Mouse (Mus musculus): ENCODE measurements around the gene Nolc1. TPM values are rescaled to one million over a fixed set of nuclear protein-coding genes. Genes with fewer than 3 reads are reported as not detected.

The Nolc1 gene
- polyA plus RNA-seq, 1 experiment from 2014 or later: 110 TPM

DNA sequence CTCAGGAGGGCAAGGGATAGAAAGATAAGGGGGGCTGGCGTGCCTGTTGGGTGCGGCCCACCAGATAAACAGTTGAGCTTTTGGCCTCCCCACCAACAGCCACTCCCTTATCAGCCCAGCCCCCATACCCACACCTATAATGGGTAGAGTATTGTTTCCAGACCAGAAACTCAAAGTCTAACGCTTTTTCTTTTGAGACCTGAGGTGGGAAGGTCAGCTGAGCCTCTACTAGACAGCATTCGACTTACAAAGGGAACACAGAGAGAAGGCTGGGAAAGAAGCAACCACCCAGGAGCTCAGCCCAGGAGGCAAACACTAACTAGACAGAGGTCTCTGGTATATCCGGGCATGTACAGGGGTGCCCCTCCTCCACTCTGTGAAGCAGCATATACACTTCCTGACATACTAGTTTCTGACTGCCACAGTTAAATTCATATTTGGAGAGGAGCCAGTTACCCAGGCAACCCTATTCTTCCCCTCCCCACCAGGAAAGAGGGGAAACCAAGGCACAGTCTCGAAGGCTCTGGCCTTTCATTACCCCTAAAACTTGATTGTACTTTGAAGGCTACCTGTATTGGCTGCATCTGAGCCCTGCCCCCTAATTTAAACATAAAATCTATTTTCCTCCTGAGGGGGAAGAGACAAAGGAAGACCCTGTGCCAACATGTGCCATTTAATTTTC, 38.3 kb upstream of the Nolc1 start:
- WGBS: 31% methylated on average over 6 of the region's 6 CpGs
- peaks cover 66% of the 10 kb centered on the region for H3K4me1 ChIP-seq (replicated peaks)
- DNase-seq (ENCODE audit: low spot score): no peak

DNA sequence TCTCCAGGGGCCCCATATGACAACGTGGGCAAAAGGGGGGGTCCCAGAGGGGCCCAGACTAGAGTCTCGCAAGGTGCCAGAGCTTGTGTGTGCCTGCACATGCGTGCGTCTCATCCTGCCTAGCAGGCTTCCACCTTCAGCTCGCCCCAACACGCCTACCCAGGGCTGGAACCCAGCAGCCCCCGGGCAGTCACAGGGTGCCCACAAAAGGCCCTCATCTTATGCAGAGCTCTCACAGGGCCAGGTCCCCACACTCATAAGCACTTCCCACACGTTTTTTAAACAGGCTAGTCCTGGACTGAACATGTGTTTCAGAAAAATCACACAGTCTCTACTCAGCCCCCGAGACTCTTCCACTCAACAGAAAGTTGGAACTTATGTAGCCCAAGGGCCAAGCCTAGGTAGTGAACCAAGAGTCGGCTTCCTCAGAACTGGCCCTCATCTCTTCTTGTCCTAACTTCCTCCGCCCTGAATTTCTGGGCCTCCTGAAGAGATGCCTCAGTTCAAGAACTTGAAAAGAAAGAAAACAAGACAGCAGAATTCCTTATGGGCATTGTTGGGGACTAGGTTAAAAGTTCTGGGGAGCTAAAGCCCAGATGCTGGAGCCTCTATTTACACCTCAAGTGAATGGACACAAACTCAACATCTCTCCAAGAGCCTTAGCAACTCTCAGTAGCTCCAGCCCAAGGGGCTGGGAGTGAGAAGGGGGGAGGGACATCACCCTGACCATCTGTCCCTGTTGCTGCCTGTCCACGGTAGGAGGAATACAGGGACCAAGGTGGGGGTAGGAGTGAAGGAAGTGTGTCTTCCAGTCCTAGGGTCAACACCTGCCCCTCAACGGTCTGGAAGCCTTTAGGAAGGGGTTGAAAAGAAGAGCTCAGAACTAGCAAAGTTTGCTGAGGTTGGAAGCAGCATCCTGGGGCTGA, 37.5 kb upstream of the Nolc1 start:
- H3K36me3 ChIP-seq: peaks cover 39% of the 10 kb centered on the region
- no peaks in the 10 kb centered on the region for H3K9me3 ChIP-seq
- 20% methylated on average over 13 of the region's 13 CpGs for WGBS
- no peaks in the 10 kb centered on the region for H3K27me3 ChIP-seq (ENCODE audit: insufficient read depth, poor library complexity, severe bottlenecking)
- H3K27ac ChIP-seq: peak overlapping the region; percentile 98
- H3K4me1 ChIP-seq (replicated peaks): peaks cover 72% of the 10 kb centered on the region
- peak overlapping the region; percentile 99 for H3K4me3 ChIP-seq
- peak; percentile 35 for DNase-seq (ENCODE audit: low spot score)

More for the DNA sequence above, 38.3 kb upstream of the Nolc1 start:
- Histone ChIP-seq H3K36me3 (peaks cover 47% of the 10 kb centered on the region), H3K9me3 (no peaks in the 10 kb centered on the region), H3K27me3 (ENCODE audit: insufficient read depth, poor library complexity, severe bottlenecking) (no peaks in the 10 kb centered on the region), H3K27ac (peak overlapping the region; percentile 98), H3K4me3 (peak overlapping the region; percentile 99)

DNA sequence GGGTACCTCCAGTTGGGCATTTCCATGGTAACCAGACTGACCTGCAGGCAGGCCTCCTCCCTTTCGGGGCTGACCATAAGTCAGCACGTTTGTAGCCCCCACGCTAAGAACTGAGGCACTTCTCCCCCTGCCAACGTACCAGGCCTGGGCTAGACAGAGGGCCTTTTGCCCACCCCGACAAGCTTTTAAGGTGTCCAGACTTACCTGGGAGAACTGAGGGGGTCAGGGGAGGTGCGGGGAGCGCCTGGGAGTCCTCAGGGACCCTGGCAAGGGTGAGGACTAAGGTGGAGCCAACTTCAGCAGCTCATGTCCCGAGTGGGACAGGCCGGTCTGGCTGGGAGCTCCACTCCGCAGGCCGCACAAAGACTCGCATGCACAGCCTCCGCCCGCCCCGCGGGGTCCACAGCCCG, 36.8 kb upstream of the Nolc1 start:
- peaks cover 32% of the 10 kb centered on the region for H3K36me3 ChIP-seq
- peak overlapping the region; percentile 99 for H3K4me3 ChIP-seq
- WGBS: under 1% methylated on average over 17 of the region's 17 CpGs
- H3K4me1 ChIP-seq (replicated peaks): peaks cover 77% of the 10 kb centered on the region
- DNase-seq (ENCODE audit: low spot score): peak; percentile 64
- no peaks in the 10 kb centered on the region for H3K9me3 ChIP-seq
- peak overlapping the region; percentile 98 for H3K27ac ChIP-seq
- H3K27me3 ChIP-seq (ENCODE audit: insufficient read depth, poor library complexity, severe bottlenecking): no peaks in the 10 kb centered on the region

- no peaks in the 10 kb centered on the region for H3K27me3 ChIP-seq (ENCODE audit: insufficient read depth, poor library complexity, severe bottlenecking)
- H3K9me3 ChIP-seq: no peaks in the 10 kb centered on the region
- 2% methylated on average over 27 of the region's 30 CpGs for WGBS
- peaks cover 82% of the 10 kb centered on the region for H3K4me1 ChIP-seq (replicated peaks)
- peak overlapping the region; percentile 99 for H3K4me3 ChIP-seq
- peaks cover 26% of the 10 kb centered on the region for H3K36me3 ChIP-seq
- DNase-seq (ENCODE audit: low spot score): peak; percentile 92
- H3K27ac ChIP-seq: peak overlapping the region; percentile 98
These were observed 36.2 kb upstream of the Nolc1 start for GRCm38 (mm10) chr19:46039478-46039877.

DNA sequence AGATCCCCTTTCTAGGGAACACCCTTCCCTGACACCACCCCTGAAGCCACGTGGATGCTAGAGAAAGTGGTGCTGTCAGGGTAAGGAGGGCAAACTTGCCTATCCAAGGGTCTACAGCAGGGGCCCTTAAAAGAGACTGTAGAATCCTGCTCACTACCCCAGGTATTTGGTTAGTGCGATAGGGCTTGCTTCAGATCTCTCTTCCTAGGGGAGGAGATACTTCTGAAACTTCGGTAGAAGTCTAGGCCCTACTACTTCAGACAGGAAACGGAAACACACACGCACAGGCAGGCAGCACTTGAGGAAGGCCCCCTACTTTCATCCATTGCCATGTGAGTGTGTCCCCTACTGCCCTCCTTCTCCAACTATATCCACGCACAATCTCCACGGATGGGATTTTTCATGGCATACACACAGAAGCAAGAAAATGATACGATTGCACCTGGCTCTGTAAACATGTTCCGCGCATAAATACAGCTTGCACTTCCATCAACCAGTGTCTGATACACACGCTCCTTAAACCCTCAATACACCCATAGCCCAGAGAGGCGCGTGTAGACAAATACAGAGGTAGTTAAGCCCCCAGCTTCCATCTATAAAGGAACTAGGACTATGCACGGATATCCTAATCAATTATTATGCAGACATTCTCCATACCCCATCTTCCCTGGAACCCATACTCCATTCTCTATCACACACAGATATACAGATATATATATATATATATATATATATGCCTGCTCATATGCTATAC, 35.3 kb upstream of the Nolc1 start:
- Histone ChIP-seq H3K27me3 (ENCODE audit: insufficient read depth, poor library complexity, severe bottlenecking) (no peaks in the 10 kb centered on the region), H3K4me1 (replicated peaks) (peaks cover 89% of the 10 kb centered on the region), H3K27ac (peak overlapping the region; percentile 98), H3K36me3 (peaks cover 18% of the 10 kb centered on the region), H3K9me3 (no peaks in the 10 kb centered on the region), H3K4me3 (peak overlapping the region; percentile 99)
- no peak for DNase-seq (ENCODE audit: low spot score)
- 44% methylated on average over 14 of the region's 14 CpGs for whole genome bisulfite sequencing

DNA sequence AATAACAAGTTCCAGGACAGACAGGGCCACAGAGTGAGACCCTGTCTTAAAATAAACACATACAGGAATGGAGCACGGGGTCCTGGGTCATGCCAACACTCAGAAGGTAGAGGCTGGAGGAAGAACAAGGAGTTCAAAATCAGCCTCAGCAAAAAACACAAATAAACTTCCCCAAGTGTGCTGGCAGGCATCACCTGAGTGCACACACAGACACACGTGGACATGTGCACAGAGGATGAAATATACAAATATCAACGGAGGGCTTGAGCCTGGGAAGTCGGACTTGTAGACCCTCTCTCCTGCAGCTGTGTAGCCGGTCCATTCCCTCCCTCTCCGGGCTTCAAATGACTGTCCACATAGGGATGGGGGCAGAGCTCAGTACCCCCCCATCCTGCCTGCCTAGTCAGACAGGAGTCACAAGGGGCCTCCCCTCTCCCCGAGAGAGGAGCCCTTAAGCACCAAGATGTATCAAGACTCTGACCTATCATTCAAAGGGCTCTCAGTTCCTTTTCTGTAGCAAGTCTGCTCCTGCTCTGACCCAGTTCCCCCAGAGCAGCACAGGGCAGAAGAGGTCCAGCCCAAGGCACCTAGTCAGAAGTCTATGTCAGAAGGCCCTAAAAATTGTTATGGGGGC, 34.2 kb upstream of the Nolc1 start:
- Histone ChIP-seq H3K27ac (peak overlapping the region; percentile 96), H3K9me3 (no peaks in the 10 kb centered on the region), H3K4me1 (replicated peaks) (peaks cover 95% of the 10 kb centered on the region), H3K36me3 (peaks cover 7% of the 10 kb centered on the region), H3K27me3 (ENCODE audit: insufficient read depth, poor library complexity, severe bottlenecking) (no peaks in the 10 kb centered on the region), H3K4me3 (peak overlapping the region; percentile 93)
- DNase-seq (ENCODE audit: low spot score): no peak
- WGBS: 20% methylated on average over 7 of the region's 7 CpGs

DNA sequence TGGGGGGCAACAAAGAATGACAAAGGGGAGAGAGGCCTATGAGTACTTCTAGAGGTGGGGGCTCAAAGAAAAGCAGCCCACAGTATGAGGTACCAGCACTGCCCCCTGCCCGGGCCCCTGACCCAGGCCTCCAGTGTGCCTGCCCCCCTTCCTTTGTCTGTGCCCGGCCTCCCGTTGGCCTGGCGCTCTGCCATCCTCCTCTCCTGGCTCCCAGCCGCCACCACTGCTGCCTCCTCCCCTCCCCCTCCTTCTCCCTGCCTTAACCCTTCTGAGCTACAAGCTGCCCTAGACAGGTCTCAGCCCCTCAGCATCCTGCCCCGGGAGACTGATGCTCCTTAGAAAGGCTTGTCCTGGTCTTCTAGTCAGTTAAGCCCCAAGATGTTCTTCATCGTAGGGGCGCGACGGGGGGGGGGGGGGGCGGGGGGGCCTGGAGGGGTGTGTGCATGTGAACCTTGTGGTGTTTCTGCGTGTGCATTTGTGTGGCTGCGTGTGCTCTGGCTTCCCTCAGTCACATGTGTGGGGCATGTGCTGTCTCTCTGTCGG, 33.7 kb upstream of the Nolc1 start:
- Histone ChIP-seq H3K4me3 (peak overlapping the region; percentile 93), H3K4me1 (replicated peaks) (peaks cover 95% of the 10 kb centered on the region), H3K9me3 (no peaks in the 10 kb centered on the region), H3K36me3 (peaks cover under 1% of the 10 kb centered on the region; the same call in 1 of the 2 replicates), H3K27me3 (ENCODE audit: insufficient read depth, poor library complexity, severe bottlenecking) (no peaks in the 10 kb centered on the region), H3K27ac (peak overlapping the region; percentile 96)
- peak; percentile 78 for DNase-seq (ENCODE audit: low spot score)
- WGBS: under 1% methylated on average over 14 of the region's 14 CpGs

GRCm38 (mm10) chr19:46042476-46043011, 33.1 kb upstream of the Nolc1 start:
- H3K36me3 ChIP-seq: no peaks in the 10 kb centered on the region
- WGBS: 4% methylated on average over 6 of the region's 6 CpGs
- DNase-seq (ENCODE audit: low spot score): peak; percentile 78
- peaks cover 95% of the 10 kb centered on the region for H3K4me1 ChIP-seq (replicated peaks)
- no peaks in the 10 kb centered on the region for H3K27me3 ChIP-seq (ENCODE audit: insufficient read depth, poor library complexity, severe bottlenecking)
- H3K9me3 ChIP-seq: no peaks in the 10 kb centered on the region
- H3K27ac ChIP-seq: peak overlapping the region; percentile 96
- H3K4me3 ChIP-seq: peak overlapping the region; percentile 93

- Histone ChIP-seq H3K9me3 (no peaks in the 10 kb centered on the region), H3K4me3 (peak overlapping the region; percentile 93), H3K4me1 (replicated peaks) (peaks cover 89% of the 10 kb centered on the region), H3K36me3 (no peaks in the 10 kb centered on the region), H3K27ac (peak overlapping the region; percentile 96), H3K27me3 (ENCODE audit: insufficient read depth, poor library complexity, severe bottlenecking) (no peaks in the 10 kb centered on the region)
- WGBS: 62% methylated on average over 7 of the region's 7 CpGs
- no peak for DNase-seq (ENCODE audit: low spot score)
These were observed 32.3 kb upstream of the Nolc1 start for GRCm38 (mm10) chr19:46043380-46043779.

- under 1% methylated on average over 34 of the region's 34 CpGs for WGBS
- H3K4me3 ChIP-seq: peak within 1 kb of the TSS; percentile 93
- H3K9me3 ChIP-seq: no peaks in the 10 kb centered on the region
- H3K27ac ChIP-seq: peak within 1 kb of the TSS; percentile 96
- peak; percentile 23 for DNase-seq (ENCODE audit: low spot score)
- peaks cover 81% of the 10 kb centered on the region for H3K4me1 ChIP-seq (replicated peaks)
- no peaks in the 10 kb centered on the region for H3K36me3 ChIP-seq
- H3K27me3 ChIP-seq (ENCODE audit: insufficient read depth, poor library complexity, severe bottlenecking): no peaks in the 10 kb centered on the region
These were observed 31.2 kb upstream of the Nolc1 start, which contains the start of gene Pprc1 for GRCm38 (mm10) chr19:46044271-46044992. Gene Pprc1 (plus strand): TSS chr19:46044886.

GRCm38 (mm10) chr19:46044993-46045695, 30.5 kb upstream of the Nolc1 start, which contains the start of gene Ldb1:
Gene Ldb1 (minus strand): TSS chr19:46045214.
- WGBS: under 1% methylated on average over 84 of the region's 84 CpGs
- no peaks in the 10 kb centered on the region for H3K27me3 ChIP-seq (ENCODE audit: insufficient read depth, poor library complexity, severe bottlenecking)
- peak; percentile 89 for DNase-seq (ENCODE audit: low spot score)
- H3K4me1 ChIP-seq (replicated peaks): peaks cover 74% of the 10 kb centered on the region
- H3K27ac ChIP-seq: peak within 1 kb of the TSS; percentile 96
- H3K4me3 ChIP-seq: peak within 1 kb of the TSS; percentile 93
- no peaks in the 10 kb centered on the region for H3K9me3 ChIP-seq
- H3K36me3 ChIP-seq: no peaks in the 10 kb centered on the region
